Mouse (Mus musculus) kidney, embryonic 16.5 days (tissue): ENCODE results near the gene Ccdc187. TPM values are rescaled to one million over a fixed set of nuclear protein-coding genes. Genes with fewer than 3 reads are reported as not detected.

Experiments used
- ATAC-seq: fragments of 200-750 bp; cut with Nextera tagmentation; 2 replicates; pipeline ENCODE4 v1.8.0; 2017; ENCODE audit warnings: moderate TSS enrichment; ENCODE audit not compliant: low FRiP score, low TSS enrichment
- H3K27ac ChIP-seq: fragments of 300-500 bp; sonication (generic); 2 replicates; pipeline ENCODE4 v1.5.1; 2014; ENCODE audit warnings: low read length
- H3K27me3 ChIP-seq: fragments of 300-500 bp; sonication (generic); 2 replicates; pipeline ENCODE4 v1.6.1; 2014; ENCODE audit warnings: low read length, control low read depth, mixed read lengths; ENCODE audit not compliant: insufficient read depth
- H3K36me3 ChIP-seq: fragments of 300-500 bp; sonication (generic); 2 replicates; pipeline ENCODE4 v1.6.1; 2014; ENCODE audit warnings: low read length, control low read depth, mixed read lengths; ENCODE audit not compliant: insufficient read depth
- H3K4me1 ChIP-seq: fragments of 300-500 bp; sonication (generic); 2 replicates; pipeline ENCODE4 v1.6.1; 2014; ENCODE audit warnings: low read length, control low read depth, mixed read lengths; ENCODE audit not compliant: insufficient read depth
- H3K4me2 ChIP-seq: fragments of 300-500 bp; sonication (generic); replicated peaks from 2 replicates; pipeline ENCODE4 v1.6.1; 2014; ENCODE audit warnings: low read depth, low read length
- H3K4me3 ChIP-seq: fragments of 300-500 bp; sonication (generic); 2 replicates; pipeline ENCODE4 v1.5.1; 2014; ENCODE audit warnings: mild to moderate bottlenecking, low read length
- H3K9ac ChIP-seq: fragments of 300-500 bp; sonication (generic); replicated peaks from 2 replicates; pipeline ENCODE4 v1.6.1; 2014; ENCODE audit warnings: low read length
- H3K9me3 ChIP-seq: fragments of 300-500 bp; sonication (generic); 2 replicates; pipeline ENCODE4 v1.6.1; 2016; ENCODE audit warnings: low read length, control low read depth
- WGBS: fragments of 180-500 bp; shearing (Covaris S2); extraction: QIAGEN DNeasy Blood & Tissue Kit; methylation state at CpG from one replicate; pipeline ENCODE4 v1.1.7; 2014; 5-methylcytosine and 5-hydroxymethylcytosine counted together
- polyA plus RNA-seq: library from polyadenylated mRNA; unstranded; fragments of >200 nt; fragmentation: Nextera tagmentation; extraction: Ambion mirVana; gene quantifications from 2 replicates; pipeline ENCODE4 v1.2.1, GENCODE M21; 2015

Ccdc187 gene
- polyA plus RNA-seq, 1 experiment from 2014 or later, result 0.02 TPM

DNA sequence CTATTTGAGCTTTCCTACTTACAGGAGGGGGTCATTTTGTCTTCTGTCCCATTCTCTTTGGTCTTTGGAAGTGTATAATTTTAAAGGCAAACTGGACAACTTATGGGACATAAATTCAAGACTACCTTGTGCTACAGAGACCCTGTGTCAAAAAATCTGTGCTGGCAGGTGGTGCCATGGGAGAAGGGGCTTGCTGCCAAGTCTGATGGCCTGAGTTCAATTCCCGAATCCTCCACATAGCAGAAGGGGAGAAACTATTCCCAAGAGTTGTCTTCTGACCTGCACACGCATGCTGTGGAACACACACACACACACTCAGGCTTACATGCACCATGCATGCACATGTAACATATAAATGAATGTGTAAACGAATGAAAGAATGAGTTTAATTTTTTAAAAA is 12.3 kb upstream of the Ccdc187 start:
- no peak for ATAC-seq
- no peak overlapping the region for H3K27ac ChIP-seq
- H3K4me1 ChIP-seq, result peaks cover 13% of the 10 kb centered on the region
- H3K9me3 ChIP-seq, result no peaks in the 10 kb centered on the region
- H3K4me2 ChIP-seq, result no peak overlapping the region
- 88% methylated on average over 3 of the region's 3 CpGs for WGBS
- no peaks in the 10 kb centered on the region for H3K36me3 ChIP-seq
- no peak overlapping the region for H3K4me3 ChIP-seq
- H3K27me3 ChIP-seq, result no peaks in the 10 kb centered on the region
- H3K9ac ChIP-seq, result no peak overlapping the region

DNA sequence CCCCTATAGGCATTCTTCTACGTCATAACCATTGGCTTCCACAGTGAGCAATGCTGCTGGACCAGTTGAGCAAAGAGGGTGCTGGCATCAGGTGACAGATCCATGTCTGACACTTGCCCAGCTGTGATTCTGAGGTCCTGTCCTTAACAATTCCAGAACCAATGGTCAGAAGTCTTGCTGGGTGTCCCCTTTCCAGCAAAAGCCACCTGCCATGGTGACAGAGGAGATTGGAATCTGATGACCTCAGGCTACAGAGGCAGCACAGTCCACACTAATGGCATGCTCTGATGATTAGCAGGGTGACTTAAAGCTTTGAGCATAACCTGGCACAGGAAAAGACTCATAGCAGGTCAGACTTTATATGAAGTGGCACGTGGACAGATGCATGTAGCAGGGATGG is 11.2 kb upstream of the Ccdc187 start:
- no peaks in the 10 kb centered on the region for H3K36me3 ChIP-seq
- H3K4me1 ChIP-seq, result peaks cover 13% of the 10 kb centered on the region
- no peaks in the 10 kb centered on the region for H3K27me3 ChIP-seq
- H3K27ac ChIP-seq, result no peak overlapping the region
- H3K9ac ChIP-seq, result no peak overlapping the region
- H3K9me3 ChIP-seq, result no peaks in the 10 kb centered on the region
- WGBS, result 73% methylated on average over 2 of the region's 2 CpGs
- no peak overlapping the region for H3K4me3 ChIP-seq
- no peak for ATAC-seq
- no peak overlapping the region for H3K4me2 ChIP-seq

DNA sequence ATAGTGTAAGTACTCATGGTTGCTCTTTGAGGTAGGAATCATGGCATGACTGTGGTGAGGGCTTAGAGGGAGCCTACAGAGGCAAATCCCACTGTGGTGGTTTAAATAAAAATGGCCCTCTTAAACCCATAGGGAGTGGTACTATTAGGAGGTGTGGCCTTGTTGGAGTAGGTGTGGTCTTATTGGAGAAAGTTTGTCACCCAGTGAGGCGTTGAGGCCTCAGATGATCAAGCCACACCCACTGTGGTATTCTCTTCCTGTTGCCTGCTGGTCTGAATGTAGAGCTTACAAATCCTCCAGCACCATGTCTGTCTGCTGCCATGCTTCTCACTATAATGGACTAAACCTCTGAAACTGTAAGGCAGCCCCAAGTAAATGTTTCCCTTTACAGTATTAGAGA is 10.4 kb upstream of the Ccdc187 start:
- no peak overlapping the region for H3K4me2 ChIP-seq
- no peak for ATAC-seq
- H3K4me1 ChIP-seq, result peaks cover 7% of the 10 kb centered on the region
- H3K36me3 ChIP-seq, result no peaks in the 10 kb centered on the region
- H3K9me3 ChIP-seq, result no peaks in the 10 kb centered on the region
- no peak overlapping the region for H3K27ac ChIP-seq
- no peak overlapping the region for H3K4me3 ChIP-seq
- H3K9ac ChIP-seq, result no peak overlapping the region
- 65% methylated on average over 1 of the region's 1 CpGs for WGBS
- no peaks in the 10 kb centered on the region for H3K27me3 ChIP-seq

DNA sequence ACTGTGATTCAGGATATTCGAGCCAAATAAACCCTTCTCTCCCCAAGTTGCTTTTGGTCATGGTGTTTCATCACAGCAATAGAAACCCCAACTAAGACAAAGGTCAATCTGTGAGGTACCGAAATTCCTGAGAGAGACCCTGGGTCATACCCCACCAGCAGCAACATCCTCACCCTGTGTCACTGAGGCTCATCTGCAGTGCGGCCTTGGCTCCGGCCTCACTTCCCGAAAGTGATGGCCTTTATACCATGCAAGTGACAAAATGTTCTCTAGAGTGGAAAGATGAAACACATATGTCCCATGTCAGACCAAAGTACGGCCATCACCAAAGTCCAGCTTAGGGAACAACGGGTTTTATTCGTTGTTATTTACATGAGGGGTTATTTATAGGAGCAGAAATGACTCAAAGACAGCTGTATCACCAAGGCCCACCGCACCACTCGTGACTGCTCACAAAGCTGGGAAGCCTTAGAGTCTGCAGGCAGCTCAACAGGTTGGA is 7.7 kb upstream of the Ccdc187 start:
- H3K9me3 ChIP-seq, result no peaks in the 10 kb centered on the region
- no peak overlapping the region for H3K27ac ChIP-seq
- H3K4me3 ChIP-seq, result no peak overlapping the region
- WGBS, result 82% methylated on average over 10 of the region's 10 CpGs
- H3K4me2 ChIP-seq, result no peak overlapping the region
- no peak overlapping the region for H3K9ac ChIP-seq
- no peaks in the 10 kb centered on the region for H3K36me3 ChIP-seq
- peaks cover 9% of the 10 kb centered on the region for H3K4me1 ChIP-seq
- ATAC-seq, result no peak
- H3K27me3 ChIP-seq, result 0 out of 2 replicates have a peak, but pooled peaks cover 9% of the 10 kb centered on the region

DNA sequence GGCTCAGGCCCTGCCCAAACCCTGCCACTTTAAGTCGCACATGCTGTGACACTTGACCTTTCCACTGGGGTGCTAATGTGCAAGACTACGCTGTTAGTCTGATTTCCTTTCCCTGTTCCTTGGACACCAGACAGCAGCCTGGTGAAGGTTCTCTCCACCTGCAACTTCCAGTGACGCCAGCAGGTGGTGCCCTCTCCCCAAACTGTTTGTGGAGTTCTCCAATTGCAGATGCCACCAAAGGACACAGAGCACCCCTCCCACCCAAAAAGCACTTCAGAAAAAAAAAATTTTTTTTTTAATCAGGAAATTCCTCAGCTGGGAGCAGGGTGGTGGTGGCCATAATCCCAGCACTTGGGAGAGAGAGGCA is 6.4 kb upstream of the Ccdc187 start:
- Histone ChIP-seq H3K36me3 (no peaks in the 10 kb centered on the region), H3K27ac (no peak overlapping the region), H3K27me3 (0 out of 2 replicates have a peak, but pooled peaks cover 9% of the 10 kb centered on the region), H3K4me2 (no peak overlapping the region), H3K9ac (no peak overlapping the region), H3K9me3 (no peaks in the 10 kb centered on the region), H3K4me3 (no peak overlapping the region), H3K4me1 (peaks cover 21% of the 10 kb centered on the region)
- no peak; the same call in 1 of the 2 replicates for ATAC-seq
- 0% methylated on average over 3 of the region's 3 CpGs for WGBS

DNA sequence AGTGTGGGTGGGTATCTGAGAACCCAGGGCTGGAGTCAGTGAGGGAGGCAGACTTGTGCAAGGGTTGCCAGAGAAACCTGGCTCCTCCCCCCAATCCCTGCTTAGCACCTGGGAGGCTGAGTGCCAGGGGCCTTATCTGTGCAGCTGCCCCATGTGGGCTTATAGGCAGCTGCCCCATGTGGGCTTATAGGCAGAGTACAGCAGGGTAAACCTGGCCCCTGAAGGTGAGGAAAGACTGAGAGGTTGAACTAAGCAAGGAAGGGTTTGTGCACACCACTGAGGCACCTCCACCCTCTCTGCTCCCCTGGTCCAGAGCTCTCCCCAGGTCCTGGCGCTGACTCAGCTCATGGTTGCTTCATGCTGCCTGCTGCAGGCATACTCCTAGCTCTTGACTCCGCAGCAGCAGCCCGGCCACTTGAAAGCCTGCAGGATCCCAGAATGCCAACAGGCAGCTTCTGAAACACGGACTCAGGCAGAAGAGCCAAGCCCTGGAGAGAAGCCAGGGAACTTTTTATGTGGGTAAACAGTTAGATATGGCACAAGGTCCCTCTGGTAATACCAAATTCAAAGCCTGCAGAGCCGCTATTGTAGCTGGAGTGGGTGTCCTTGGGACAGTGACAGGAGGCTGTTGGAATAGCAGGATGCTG is 5.9 kb upstream of the Ccdc187 start:
- 0 out of 2 replicates have a peak, but pooled peaks cover 9% of the 10 kb centered on the region for H3K27me3 ChIP-seq
- peaks cover 21% of the 10 kb centered on the region for H3K4me1 ChIP-seq
- H3K4me2 ChIP-seq, result no peak overlapping the region
- no peak overlapping the region for H3K4me3 ChIP-seq
- H3K9ac ChIP-seq, result no peak overlapping the region
- no peaks in the 10 kb centered on the region for H3K9me3 ChIP-seq
- H3K36me3 ChIP-seq, result no peaks in the 10 kb centered on the region
- WGBS, result 57% methylated on average over 5 of the region's 5 CpGs
- H3K27ac ChIP-seq, result no peak overlapping the region
- 0 out of 2 replicates have a peak, but pooled peaks have one; percentile 16 for ATAC-seq

DNA sequence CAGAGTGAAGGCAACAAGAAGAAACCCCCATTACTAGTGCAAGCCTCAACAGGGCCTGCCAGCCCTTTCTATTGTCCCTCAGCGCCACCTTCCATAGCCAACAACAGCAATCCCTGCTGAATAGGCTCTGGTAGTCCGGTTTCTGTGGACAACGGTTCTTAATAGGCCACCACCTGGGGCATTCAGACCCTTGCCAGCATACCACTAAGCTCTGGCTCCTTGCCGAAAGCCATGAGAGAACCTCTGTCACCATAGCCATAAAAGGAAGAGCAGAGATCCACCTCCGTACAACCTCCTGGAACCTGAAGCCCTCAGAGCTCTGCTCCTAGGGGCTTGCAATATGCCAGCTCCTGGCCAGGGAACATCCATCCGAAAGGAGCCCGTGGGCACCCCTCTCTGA is 5.0 kb upstream of the Ccdc187 start:
- 53% methylated on average over 7 of the region's 7 CpGs for WGBS
- no peak overlapping the region for H3K4me2 ChIP-seq
- H3K36me3 ChIP-seq, result no peaks in the 10 kb centered on the region
- H3K4me3 ChIP-seq, result no peak overlapping the region
- H3K9me3 ChIP-seq, result no peaks in the 10 kb centered on the region
- H3K4me1 ChIP-seq, result peaks cover 21% of the 10 kb centered on the region
- 0 out of 2 replicates have a peak, but pooled peaks cover 9% of the 10 kb centered on the region for H3K27me3 ChIP-seq
- H3K9ac ChIP-seq, result no peak overlapping the region
- no peak overlapping the region for H3K27ac ChIP-seq
- no peak for ATAC-seq

DNA sequence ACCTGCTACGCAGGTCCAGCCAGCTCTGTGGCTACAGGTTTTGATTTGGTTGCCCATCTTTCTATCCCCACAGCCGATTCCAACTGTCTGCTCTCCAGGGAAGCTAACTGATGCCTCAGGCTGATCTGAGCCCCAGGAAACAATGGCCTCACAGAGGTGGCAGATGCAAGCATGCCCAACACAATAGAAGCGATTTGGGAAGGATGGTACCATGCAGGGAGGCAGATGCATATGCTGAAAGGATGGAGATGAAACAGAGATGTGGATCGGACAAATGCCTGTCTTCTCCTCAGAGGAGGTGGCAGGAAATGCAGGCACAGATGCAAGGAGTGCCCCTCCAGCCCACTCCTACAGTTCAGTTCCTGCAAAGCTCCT is 4.5 kb upstream of the Ccdc187 start:
- peaks cover 21% of the 10 kb centered on the region for H3K4me1 ChIP-seq
- H3K27ac ChIP-seq, result no peak overlapping the region
- H3K9ac ChIP-seq, result no peak overlapping the region
- H3K9me3 ChIP-seq, result no peaks in the 10 kb centered on the region
- no peak overlapping the region for H3K4me3 ChIP-seq
- no peak for ATAC-seq
- 28% methylated on average over 4 of the region's 4 CpGs for WGBS
- H3K36me3 ChIP-seq, result no peaks in the 10 kb centered on the region
- H3K27me3 ChIP-seq, result 0 out of 2 replicates have a peak, but pooled peaks cover 9% of the 10 kb centered on the region
- H3K4me2 ChIP-seq, result no peak overlapping the region

DNA sequence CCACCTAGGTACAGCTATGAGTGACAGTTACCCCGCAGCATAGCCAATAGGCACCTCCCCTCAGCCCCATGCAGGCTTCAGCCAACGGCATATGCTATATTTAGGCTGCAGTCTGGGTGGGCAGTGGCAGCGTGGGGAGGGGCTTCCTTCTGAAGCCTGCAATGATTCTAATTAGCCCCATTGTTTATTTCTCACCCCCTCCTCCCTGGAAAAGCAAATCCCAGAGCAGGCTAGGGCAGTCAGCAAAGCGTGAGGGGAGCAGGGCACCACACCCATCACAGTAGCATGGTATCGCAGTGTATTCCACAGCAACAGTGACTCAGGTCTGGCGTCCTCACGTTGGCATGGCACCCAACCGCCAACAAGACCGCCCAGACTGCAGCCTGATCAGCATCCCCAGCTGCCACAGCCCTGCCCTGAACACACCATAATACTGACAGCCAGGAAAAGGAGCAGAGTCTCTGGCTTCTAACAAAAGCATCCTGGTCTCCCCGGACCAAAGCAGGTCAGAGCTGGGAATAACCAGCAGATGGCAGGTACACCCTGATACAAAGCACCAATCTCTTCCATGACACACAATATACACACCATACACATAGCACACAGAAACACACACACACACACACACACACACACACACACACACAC is 4.0 kb upstream of the Ccdc187 start:
- no peak overlapping the region for H3K4me2 ChIP-seq
- 6% methylated on average over 10 of the region's 10 CpGs for WGBS
- H3K27ac ChIP-seq, result no peak overlapping the region
- H3K9ac ChIP-seq, result no peak overlapping the region
- peaks cover 21% of the 10 kb centered on the region for H3K4me1 ChIP-seq
- H3K27me3 ChIP-seq, result 0 out of 2 replicates have a peak, but pooled peaks cover 9% of the 10 kb centered on the region
- H3K4me3 ChIP-seq, result no peak overlapping the region
- ATAC-seq, result peak; percentile 18; the same call in 1 of the 2 replicates
- H3K9me3 ChIP-seq, result no peaks in the 10 kb centered on the region
- no peaks in the 10 kb centered on the region for H3K36me3 ChIP-seq

DNA sequence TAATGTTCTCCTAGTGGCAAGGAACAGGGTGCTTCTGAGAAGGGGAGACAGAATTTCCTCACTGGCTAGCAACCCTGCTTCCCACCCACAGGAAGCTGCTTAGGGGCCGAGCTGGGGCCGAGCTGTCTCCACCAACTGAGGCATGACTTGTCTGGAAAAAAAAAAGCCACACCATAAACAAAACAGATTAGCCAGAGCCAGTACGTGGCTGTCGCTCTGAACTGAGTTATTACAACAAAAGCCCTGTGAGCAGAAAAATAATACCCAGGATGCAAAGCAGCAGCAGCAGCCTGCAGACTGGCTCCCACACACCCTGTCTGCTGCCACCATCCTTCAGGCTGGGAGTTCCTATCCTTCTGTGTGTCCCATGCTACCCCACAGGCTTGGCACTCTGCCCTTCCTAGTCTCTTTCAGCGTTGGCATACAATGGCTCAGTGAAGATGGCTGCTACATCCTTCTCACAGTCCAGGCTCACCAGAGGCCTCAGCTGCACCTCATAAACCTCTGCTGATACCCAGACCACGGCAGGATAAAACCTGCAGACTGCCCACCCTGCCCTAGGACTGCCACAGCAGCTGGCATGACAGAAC is 2.3 kb upstream of the Ccdc187 start:
- peak overlapping the region; percentile 69 for H3K27ac ChIP-seq
- 15% methylated on average over 6 of the region's 6 CpGs for WGBS
- ATAC-seq, result peak; percentile 12; the same call in 1 of the 2 replicates
- H3K4me3 ChIP-seq, result no peak overlapping the region
- no peak overlapping the region for H3K9ac ChIP-seq
- no peak overlapping the region for H3K4me2 ChIP-seq
- no peaks in the 10 kb centered on the region for H3K9me3 ChIP-seq
- peaks cover 21% of the 10 kb centered on the region for H3K4me1 ChIP-seq
- H3K27me3 ChIP-seq, result 0 out of 2 replicates have a peak, but pooled peaks cover 9% of the 10 kb centered on the region
- no peaks in the 10 kb centered on the region for H3K36me3 ChIP-seq
